Mouse (Mus musculus) kidney, embryonic 15.5 days (tissue): Measurements from ENCODE around the gene BC049730. TPM values are rescaled to one million over a fixed set of nuclear protein-coding genes. Genes with fewer than 3 reads are reported as not detected.
"Not testable (repeated sequence)": the region's sequence is repeated elsewhere in the genome, so short reads cannot be mapped to it uniquely, and the experiment has no call there.

Experiments
- ATAC-seq: fragments of 200-750 bp; cut with Nextera tagmentation; replicated peaks from 2 replicates; pipeline ENCODE4 v1.8.0; 2017; ENCODE audit warnings: moderate TSS enrichment; ENCODE audit not compliant: low FRiP score
- H3K27ac ChIP-seq: fragments of 300-500 bp; sonication (generic); 2 replicates; pipeline ENCODE4 v1.5.1; 2015; ENCODE audit warnings: mild to moderate bottlenecking, inconsistent platforms
- H3K27me3 ChIP-seq: fragments of 300-500 bp; sonication (generic); 2 replicates; pipeline ENCODE4 v1.6.1; 2015; ENCODE audit warnings: inconsistent platforms
- H3K36me3 ChIP-seq: fragments of 300-500 bp; sonication (generic); 2 replicates; pipeline ENCODE4 v1.6.1; 2015; ENCODE audit warnings: inconsistent platforms
- H3K4me1 ChIP-seq: fragments of 300-500 bp; sonication (generic); 2 replicates; pipeline ENCODE4 v1.6.1; 2015; ENCODE audit warnings: inconsistent platforms
- H3K4me2 ChIP-seq: fragments of 300-500 bp; sonication (generic); 2 replicates; pipeline ENCODE4 v1.6.1; 2015; ENCODE audit warnings: moderate library complexity, mild to moderate bottlenecking, inconsistent platforms
- H3K4me3 ChIP-seq: fragments of 300-500 bp; sonication (generic); replicated peaks from 2 replicates; pipeline ENCODE4 v1.5.1; 2015; ENCODE audit warnings: mild to moderate bottlenecking, inconsistent platforms
- H3K9ac ChIP-seq: fragments of 300-500 bp; sonication (generic); 2 replicates; pipeline ENCODE4 v1.6.1; 2015; ENCODE audit warnings: mild to moderate bottlenecking, inconsistent platforms
- H3K9me3 ChIP-seq: fragments of 300-500 bp; sonication (generic); replicated peaks from 2 replicates; pipeline ENCODE4 v1.6.1; 2016; ENCODE audit warnings: inconsistent platforms
- WGBS: fragments of 180-500 bp; shearing (Covaris S2); methylation state at CpG from one replicate; pipeline ENCODE4 v1.1.7; 2015; ENCODE audit warnings: mixed read lengths; 5-methylcytosine and 5-hydroxymethylcytosine counted together
- polyA plus RNA-seq: library from polyadenylated mRNA; unstranded; fragments of >200 nt; fragmentation: Nextera tagmentation; extraction: Ambion mirVana; gene quantifications from 2 replicates; pipeline ENCODE4 v1.2.1, GENCODE M21; 2015

Gene BC049730
- polyA plus RNA-seq, 1 experiment from 2014 or later: not detected

- H3K4me2 ChIP-seq, H3K27me3 ChIP-seq, H3K4me1 ChIP-seq, ATAC-seq, H3K36me3 ChIP-seq, H3K27ac ChIP-seq, H3K9ac ChIP-seq, H3K4me3 ChIP-seq, H3K9me3 ChIP-seq: not testable (repeated sequence)
- 85% methylated on average over 9 of the region's 9 CpGs for WGBS
Observed at GRCm38 (mm10) chr7:24702841-24703240, 6.2 kb upstream of the BC049730 start.

GRCm38 (mm10) chr7:24715039-24715438 lies 6.0 kb downstream of the BC049730 start:
- no peaks in the 10 kb centered on the region for H3K27me3 ChIP-seq
- no peaks in the 10 kb centered on the region for H3K9me3 ChIP-seq
- no peaks in the 10 kb centered on the region for H3K36me3 ChIP-seq
- H3K4me1 ChIP-seq: no peaks in the 10 kb centered on the region
- no peak overlapping the region for H3K9ac ChIP-seq
- WGBS: 69% methylated on average over 6 of the region's 6 CpGs
- no peak overlapping the region for H3K4me3 ChIP-seq
- H3K4me2 ChIP-seq: no peak overlapping the region
- H3K27ac ChIP-seq: no peak overlapping the region
- no peak for ATAC-seq

GRCm38 (mm10) chr7:24726808-24727207 lies 17.8 kb downstream of the BC049730 start, which contains the start of gene Gm4763:
Gene Gm4763, minus strand, starts transcription at chr7:24726908.
- WGBS: 90% methylated on average over 11 of the region's 11 CpGs

GRCm38 (mm10) chr7:24735970-24736670 lies 27.1 kb downstream of the BC049730 start:
- Histone ChIP-seq H3K4me2 (peak overlapping the region; percentile 38), H3K9ac (no peak overlapping the region), H3K36me3 (no peaks in the 10 kb centered on the region), H3K4me1 (peaks cover 6% of the 10 kb centered on the region), H3K4me3 (no peak overlapping the region), H3K27ac (no peak overlapping the region), H3K9me3 (0 out of 2 replicates have a peak, but pooled peaks cover under 1% of the 10 kb centered on the region), H3K27me3 (no peaks in the 10 kb centered on the region; the same call in 1 of the 2 replicates)
- peak; percentile 83 for ATAC-seq
- 16% methylated on average over 17 of the region's 17 CpGs for WGBS

More at GRCm38 (mm10) chr7:24726808-24727207, 17.8 kb downstream of the BC049730 start, which contains the start of gene Gm4763:
- not testable (repeated sequence) for H3K27me3 ChIP-seq, H3K27ac ChIP-seq, H3K9me3 ChIP-seq, H3K4me2 ChIP-seq, H3K9ac ChIP-seq, H3K36me3 ChIP-seq, ATAC-seq, H3K4me3 ChIP-seq, H3K4me1 ChIP-seq

GRCm38 (mm10) chr7:24750695-24751094 lies 41.7 kb downstream of the BC049730 start:
- no peaks in the 10 kb centered on the region for H3K9me3 ChIP-seq

GRCm38 (mm10) chr7:24751610-24752009 lies 42.6 kb downstream of the BC049730 start:
- H3K9me3 ChIP-seq: no peaks in the 10 kb centered on the region
- H3K4me3 ChIP-seq: no peak overlapping the region
- ATAC-seq: peak; percentile 58; the same call in 1 of the 2 replicates
- H3K4me2 ChIP-seq: no peak overlapping the region
- H3K9ac ChIP-seq: no peak overlapping the region
- H3K27ac ChIP-seq: 0 out of 2 replicates have a peak overlapping the region, but pooled peaks have one; percentile 4
- no peaks in the 10 kb centered on the region for H3K27me3 ChIP-seq
- H3K4me1 ChIP-seq: peaks cover 16% of the 10 kb centered on the region
- no peaks in the 10 kb centered on the region for H3K36me3 ChIP-seq
- 40% methylated on average over 2 of the region's 2 CpGs for WGBS

More at GRCm38 (mm10) chr7:24750695-24751094, 41.7 kb downstream of the BC049730 start:
- Histone ChIP-seq H3K4me3 (no peak overlapping the region), H3K4me2 (no peak overlapping the region), H3K27ac (peak overlapping the region; percentile 4; the same call in 1 of the 2 replicates), H3K9ac (no peak overlapping the region), H3K36me3 (no peaks in the 10 kb centered on the region), H3K4me1 (peaks cover 16% of the 10 kb centered on the region), H3K27me3 (no peaks in the 10 kb centered on the region)
- 40% methylated on average over 4 of the region's 4 CpGs for WGBS
- ATAC-seq: no peak

- Histone ChIP-seq H3K4me3 (no peak overlapping the region), H3K4me2 (no peak overlapping the region), H3K9ac (no peak overlapping the region), H3K36me3 (no peaks in the 10 kb centered on the region), H3K27me3 (no peaks in the 10 kb centered on the region), H3K9me3 (no peaks in the 10 kb centered on the region), H3K4me1 (peaks cover 16% of the 10 kb centered on the region), H3K27ac (no peak overlapping the region)
- no peak for ATAC-seq
- WGBS: 80% methylated on average over 5 of the region's 5 CpGs
Observed at GRCm38 (mm10) chr7:24753476-24753875, 44.4 kb downstream of the BC049730 start.

- H3K36me3 ChIP-seq: no peaks in the 10 kb centered on the region
- H3K4me1 ChIP-seq: no peaks in the 10 kb centered on the region
- no peak overlapping the region for H3K4me2 ChIP-seq
- WGBS: 70% methylated on average over 1 of the region's 1 CpGs
- no peak overlapping the region for H3K27ac ChIP-seq
- no peak for ATAC-seq
- H3K4me3 ChIP-seq: no peak overlapping the region
- H3K27me3 ChIP-seq: no peaks in the 10 kb centered on the region
- H3K9ac ChIP-seq: no peak overlapping the region
- no peaks in the 10 kb centered on the region for H3K9me3 ChIP-seq
Observed at GRCm38 (mm10) chr7:24758520-24758919, 49.5 kb downstream of the BC049730 start.

- H3K9me3 ChIP-seq: no peaks in the 10 kb centered on the region
- H3K27ac ChIP-seq: no peak within 1 kb of the TSS
- ATAC-seq: no peak
- H3K4me2 ChIP-seq: no peak within 1 kb of the TSS
- H3K4me3 ChIP-seq: no peak within 1 kb of the TSS
- no peak within 1 kb of the TSS for H3K9ac ChIP-seq
- H3K36me3 ChIP-seq: no peaks in the 10 kb centered on the region
- no peaks in the 10 kb centered on the region for H3K27me3 ChIP-seq
- WGBS: 64% methylated on average over 6 of the region's 6 CpGs
- no peaks in the 10 kb centered on the region for H3K4me1 ChIP-seq
Observed at GRCm38 (mm10) chr7:24760211-24760610, 51.2 kb downstream of the BC049730 start, which contains the start of gene Cd177. Gene Cd177, minus strand, starts transcription at chr7:24760311.

- ATAC-seq: no peak
- no peak overlapping the region for H3K9ac ChIP-seq
- no peak overlapping the region for H3K4me2 ChIP-seq
- H3K4me3 ChIP-seq: no peak overlapping the region
- no peaks in the 10 kb centered on the region for H3K36me3 ChIP-seq
- H3K4me1 ChIP-seq: no peaks in the 10 kb centered on the region
- H3K9me3 ChIP-seq: no peaks in the 10 kb centered on the region
- 85% methylated on average over 6 of the region's 6 CpGs for WGBS
- no peak overlapping the region for H3K27ac ChIP-seq
- no peaks in the 10 kb centered on the region for H3K27me3 ChIP-seq
Observed at GRCm38 (mm10) chr7:24761161-24761560, 52.1 kb downstream of the BC049730 start.

GRCm38 (mm10) chr7:24762574-24762973 lies 53.5 kb downstream of the BC049730 start:
- WGBS: 91% methylated on average over 8 of the region's 8 CpGs
- no peak overlapping the region for H3K4me2 ChIP-seq
- H3K9me3 ChIP-seq: no peaks in the 10 kb centered on the region
- H3K4me1 ChIP-seq: no peaks in the 10 kb centered on the region
- no peaks in the 10 kb centered on the region for H3K36me3 ChIP-seq
- no peak for ATAC-seq
- H3K27ac ChIP-seq: no peak overlapping the region
- no peak overlapping the region for H3K4me3 ChIP-seq
- H3K27me3 ChIP-seq: no peaks in the 10 kb centered on the region
- no peak overlapping the region for H3K9ac ChIP-seq
